Mouse (Mus musculus) induced T-regulatory cell, adult 2 months (primary cell): Measurements from ENCODE around the gene Mad1l1.

Experiments
- DNase-seq: peaks from one replicate; pipeline ENCODE4 v3.0.0-alpha.2; 2012; ENCODE audit warnings: low read depth

The Mad1l1 gene

DNA sequence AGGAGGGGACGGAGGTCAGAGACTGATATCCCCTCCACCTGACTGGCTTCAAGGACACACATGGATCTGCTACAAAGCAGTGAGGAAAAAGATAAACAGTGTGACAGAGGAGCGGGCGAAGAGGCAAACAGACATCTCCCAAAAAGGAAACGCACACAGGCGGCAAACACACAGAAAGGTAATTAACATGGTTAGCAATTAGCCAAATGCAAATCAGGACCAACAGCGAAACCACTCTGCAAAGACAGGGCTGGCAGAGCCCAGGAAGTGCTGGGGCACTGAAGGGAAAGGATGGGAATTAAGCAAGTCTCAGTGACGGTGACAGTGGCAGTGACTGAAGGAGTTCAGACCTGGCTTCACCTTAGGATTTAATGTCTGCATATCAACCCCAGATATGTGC is 187.3 kb downstream of the Mad1l1 start:
- no peak for DNase-seq

DNA sequence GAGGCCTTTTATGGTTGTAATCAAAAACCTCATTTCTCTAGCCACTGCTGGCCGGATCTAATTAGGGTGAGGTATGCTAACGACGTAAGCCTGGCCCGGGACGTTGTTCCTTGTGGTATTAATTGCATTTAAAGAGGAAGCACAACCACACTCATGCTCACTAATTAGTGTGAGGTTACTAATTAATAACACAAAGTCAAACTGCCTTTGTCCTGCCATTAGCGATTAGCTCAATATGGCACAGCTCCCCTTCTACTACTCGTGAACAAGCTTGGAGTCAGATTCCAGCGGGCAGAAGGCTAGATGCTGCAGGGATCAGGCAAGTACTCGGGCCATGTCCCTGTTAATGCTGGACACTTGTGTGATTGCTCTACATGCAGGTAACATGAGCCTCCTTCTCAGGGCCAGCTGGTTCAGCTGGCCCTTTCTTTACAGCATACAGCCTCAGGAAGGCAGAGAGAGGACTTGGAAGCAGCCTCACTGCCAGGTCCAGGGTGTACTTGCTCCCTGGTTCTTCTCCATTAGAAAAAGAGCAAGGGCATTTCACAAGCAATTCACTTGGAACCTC is 192.9 kb downstream of the Mad1l1 start:
- no peak for DNase-seq

DNA sequence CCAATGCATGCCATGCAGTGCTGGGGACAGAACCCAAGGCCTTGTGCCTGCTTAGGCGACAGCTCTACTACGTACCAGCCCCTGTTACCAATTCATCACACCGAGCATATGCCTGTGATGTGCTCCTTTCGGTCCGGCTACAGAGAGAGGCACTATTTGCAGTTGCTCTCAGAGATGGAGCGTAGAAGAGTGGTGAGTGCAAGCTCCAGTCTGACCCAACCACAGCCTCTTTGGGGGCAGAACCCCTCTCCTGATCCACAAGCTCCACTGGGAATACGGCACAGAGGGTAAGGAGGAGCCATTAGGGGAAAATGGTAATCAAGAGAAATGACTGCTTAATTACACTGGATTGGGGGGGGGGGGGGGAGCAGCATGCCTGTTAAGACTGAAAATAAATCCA is 193.4 kb downstream of the Mad1l1 start:
- DNase-seq: no peak

DNA sequence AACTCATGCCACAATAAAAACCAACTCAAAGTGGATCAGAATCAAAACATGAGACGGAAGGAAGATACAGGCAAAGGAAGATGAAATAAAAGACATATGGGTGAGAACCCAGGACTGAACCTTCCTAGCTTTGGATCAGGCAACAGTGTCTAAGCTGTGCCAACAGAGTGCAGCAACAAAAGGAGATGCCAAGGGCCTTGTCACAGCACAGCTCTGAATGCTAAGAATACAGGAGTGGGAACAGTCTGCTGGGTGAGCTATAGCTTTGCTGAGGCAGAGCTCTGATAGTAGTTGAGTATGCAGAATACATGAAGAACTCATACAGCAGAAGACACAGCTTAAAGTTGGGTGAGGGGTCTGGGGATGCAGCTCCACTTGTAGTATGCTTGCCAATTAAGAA is 196.7 kb downstream of the Mad1l1 start:
- DNase-seq: no peak

DNA sequence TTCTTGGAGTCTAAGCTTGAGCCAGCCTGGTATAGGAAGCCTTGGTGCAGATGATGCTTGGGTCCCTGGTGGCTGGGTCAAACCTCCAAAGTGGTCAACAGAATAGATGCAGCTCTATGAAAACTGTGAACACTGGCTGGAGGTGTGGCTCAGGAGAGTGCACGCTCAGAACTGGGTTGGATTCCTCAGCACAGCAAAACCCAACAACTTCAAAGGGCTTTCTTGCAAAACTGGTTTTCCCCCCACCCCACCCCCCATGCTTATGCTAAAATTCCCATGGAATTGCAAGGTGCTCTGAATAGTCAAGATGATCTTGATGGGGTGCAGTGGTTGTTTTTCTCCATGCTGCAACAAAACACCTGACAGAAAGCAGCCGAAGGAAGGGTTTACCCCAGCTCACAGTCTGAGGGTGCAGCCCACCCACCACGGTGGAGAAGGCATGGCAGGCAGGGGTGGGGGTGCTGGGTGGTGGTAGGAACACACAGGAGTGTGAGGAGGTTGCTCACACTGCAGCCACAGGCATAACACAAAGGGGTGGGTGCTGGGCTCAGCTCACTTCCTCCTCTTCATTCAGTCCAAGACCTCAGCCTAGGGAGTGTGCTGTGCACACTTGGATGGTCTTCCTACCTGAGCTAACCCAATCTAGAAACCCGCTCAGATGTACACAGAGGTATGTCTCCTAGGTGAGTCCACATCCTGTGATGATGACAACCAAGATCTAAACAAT is 197.5 kb downstream of the Mad1l1 start:
- no peak for DNase-seq

DNA sequence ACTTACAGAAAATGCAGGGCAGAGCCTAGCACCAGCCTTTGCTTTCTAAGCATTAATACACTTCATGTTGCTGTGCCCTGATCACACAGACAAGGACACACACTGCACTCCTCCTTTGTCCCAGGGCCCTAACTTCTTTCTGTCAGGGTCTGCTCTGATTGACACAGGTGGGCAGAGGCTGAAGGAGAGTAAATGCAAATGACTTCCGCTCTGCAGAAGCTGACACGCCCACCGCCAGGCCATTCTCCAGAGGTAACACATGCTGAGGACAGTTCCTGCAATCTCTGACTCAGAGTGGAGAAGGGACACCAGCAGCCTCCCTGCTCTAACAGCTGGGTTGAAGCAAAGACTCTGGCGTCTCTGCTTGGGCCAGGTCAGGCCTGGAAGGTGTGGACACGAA is 198.2 kb downstream of the Mad1l1 start:
- DNase-seq: no peak

DNA sequence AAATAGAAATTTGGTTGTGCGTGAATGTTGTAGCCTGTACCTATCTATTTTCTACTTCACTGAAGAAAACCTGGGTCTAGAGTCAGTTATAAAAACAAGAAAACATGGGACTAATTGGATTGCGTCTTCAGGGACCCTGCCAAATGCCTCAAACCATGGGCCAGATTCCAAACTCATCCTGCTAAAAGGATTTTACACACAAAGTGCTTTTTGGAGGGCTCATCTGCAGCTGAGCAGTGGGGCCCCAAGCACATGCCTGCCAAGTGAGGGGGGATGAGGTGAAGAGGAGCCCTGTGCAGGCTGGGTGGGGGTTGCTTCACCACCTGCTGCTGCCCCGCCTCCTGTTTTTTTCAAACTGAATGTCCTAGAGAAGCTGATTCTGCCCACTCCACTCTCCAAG is 199.4 kb downstream of the Mad1l1 start:
- no peak for DNase-seq

DNA sequence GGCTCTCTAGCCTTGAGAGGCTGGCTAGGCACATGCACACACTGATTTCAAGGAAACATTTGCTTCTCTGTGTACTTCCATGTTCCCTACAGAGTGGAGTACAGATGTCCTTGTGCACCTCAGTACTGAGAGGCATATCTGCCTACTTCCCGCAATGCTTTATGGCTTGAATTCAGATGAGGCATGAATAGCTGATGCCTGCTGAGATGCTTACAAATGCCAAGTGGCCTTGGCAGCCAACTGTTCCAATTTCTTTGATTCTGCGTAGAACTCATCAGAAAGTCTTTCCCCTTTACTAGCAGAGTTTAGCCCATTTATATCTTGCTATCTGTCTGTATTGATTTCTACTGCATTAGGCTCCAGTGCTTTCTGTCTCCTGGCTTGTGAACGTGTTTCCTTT is 202.4 kb downstream of the Mad1l1 start:
- no peak for DNase-seq

DNA sequence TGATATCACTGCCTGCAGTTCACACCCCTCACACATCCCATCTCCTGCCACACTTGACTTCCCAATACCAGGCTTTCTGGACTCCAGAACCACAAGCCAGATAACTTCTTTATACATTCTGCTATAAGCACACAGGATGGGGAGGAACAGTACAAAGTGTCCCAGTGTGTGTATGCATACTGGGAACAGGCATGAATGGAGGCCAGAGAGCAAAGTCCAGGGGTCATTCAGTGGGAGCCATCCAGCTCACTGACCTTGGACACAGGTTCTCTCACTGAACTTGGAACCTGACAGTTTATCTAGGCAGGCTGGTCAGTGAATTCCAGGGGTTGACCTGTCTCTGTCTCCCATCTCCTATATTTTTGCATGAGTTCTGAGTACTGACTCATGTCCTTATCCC is 203.4 kb downstream of the Mad1l1 start:
- no peak for DNase-seq

DNA sequence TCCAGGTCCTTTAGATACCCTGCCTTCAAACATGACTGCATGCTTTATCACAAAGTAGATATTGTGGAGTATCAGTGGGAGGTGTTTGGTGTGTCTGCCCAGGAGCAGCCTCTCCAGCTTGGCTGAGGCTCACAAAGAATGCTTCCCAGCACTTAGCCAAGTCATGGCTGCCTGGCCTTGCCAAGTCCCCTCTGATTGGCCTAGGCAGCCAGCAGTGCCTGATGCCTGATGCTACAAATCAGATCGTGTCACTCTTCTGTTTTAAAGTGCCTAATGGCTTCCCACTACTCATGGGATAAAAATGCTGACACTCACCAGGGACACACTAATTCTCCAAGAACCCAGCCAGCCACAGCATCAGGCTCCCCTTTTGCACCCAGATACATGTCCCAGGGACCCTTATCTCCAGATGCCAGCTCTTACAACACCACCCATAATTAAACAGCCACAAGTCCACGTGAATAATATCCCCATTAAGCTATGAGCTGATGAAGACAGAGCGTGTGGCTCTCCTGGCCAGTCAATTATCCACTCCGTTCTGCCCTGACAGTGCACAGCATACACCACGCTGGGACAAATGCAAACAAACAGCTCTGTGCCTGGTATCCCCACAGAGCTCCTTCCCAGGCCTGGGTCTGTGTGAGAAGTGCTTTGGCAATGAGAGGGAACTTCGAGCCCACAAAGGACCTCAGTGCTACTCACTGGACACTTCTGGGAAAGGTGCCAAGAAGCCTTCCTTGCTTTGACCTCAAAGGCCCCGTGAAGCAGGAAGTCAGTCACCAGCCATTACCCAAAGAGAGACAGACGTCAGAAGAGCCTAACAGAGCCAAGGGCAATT is 205.7 kb downstream of the Mad1l1 start:
- no peak for DNase-seq

DNA sequence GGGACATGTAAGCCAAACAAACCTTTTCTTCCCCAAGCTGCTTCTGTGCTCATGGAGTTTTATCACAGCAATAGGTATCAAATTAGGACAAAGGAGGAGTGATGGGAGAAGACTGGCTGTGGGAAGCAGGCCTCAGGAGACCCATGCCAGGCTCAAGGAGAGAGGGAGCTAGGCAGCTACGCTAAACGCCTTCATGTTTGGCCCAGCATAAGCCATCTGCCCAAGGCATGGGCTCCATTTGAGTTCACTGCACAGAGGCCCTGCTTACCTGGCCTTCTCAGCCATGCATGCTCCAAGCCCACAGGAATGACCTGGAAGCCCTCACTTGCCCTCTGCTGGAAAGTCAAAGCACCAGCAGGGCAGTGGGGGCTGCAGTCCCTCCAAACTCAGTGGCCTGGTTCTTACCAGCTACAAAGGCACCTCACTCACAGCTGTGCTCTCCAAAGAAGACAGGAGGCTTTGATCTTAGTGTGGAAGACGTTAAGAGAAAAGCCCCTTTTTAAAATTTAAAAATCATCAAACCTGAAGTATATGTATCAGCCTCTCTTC is 206.8 kb downstream of the Mad1l1 start:
- DNase-seq: no peak

DNA sequence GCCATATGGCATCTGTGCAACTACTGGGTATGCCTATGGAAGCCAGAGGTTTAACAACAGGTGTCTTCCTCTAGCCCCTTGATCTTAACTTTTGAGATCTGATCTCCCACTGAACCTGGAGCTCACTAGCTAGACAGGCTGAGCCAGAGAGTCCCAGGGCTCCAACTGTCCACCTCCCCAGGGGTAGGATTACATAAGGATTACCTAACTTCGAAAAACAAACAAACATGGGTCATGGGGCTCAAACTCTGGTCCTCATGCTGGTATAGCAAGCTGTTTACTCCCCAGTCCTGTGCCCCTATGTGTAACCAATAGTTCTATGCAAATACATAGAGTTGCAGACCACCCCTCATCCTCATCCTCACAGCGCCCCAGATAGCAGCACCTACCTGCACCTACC is 208.1 kb downstream of the Mad1l1 start:
- DNase-seq: no peak

DNA sequence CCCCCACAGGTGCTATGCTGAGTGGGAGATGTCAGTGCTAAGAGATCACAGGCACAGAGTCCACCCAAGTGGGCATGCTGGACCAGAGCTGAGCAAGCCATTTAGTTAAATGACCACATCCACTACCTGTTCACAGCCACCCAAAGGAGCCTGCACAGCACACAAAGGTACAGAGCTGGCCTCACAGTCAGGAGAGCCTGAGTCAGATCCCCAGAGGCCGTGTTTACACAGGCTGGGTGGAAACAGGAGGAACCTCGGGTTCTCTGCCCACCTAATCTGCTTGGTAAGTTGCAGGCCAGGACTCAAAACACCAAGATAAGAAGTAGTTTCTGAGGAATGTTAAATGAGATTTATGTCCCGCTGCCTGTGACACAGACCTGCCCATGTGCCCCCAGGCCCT is 211.3 kb downstream of the Mad1l1 start:
- no peak for DNase-seq

DNA sequence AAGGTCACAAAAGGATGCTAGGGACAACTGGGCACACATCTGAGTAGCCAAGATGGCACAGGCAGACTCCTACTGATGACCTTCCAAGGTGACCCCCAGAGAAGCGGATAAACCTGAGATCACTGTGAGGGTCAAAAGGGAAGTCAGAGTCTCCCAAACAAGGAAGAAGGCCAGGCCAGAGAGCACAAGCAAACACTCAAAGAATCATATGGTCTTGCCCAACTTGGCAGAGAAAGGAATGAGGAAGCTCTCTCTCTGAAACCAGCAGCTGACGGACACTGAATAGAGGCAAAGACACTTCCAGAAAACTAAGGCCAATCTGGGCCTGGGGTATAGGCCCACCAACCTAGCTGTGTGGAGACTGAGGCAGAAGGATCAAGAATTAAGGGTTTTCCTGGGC is 213.4 kb downstream of the Mad1l1 start:
- no peak for DNase-seq

DNA sequence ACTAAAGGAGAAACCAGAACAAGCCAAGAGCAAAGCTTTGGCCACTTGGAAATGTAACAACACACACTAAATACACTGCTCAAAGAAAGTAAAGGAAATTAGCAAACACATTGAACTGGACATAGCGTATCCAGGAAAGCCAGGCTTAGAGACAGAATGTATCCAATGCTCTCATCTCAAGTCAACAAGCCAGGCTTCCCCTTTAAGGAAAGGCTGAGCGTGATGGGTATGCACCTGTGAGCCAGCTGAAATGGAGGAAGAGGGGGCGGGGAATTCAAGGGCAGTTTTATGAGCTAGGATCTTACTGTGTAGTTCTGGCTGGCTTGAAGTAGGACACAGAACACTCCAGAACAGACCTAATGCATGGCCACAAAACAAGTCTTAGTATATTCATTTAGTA is 215.3 kb downstream of the Mad1l1 start:
- DNase-seq: no peak

DNA sequence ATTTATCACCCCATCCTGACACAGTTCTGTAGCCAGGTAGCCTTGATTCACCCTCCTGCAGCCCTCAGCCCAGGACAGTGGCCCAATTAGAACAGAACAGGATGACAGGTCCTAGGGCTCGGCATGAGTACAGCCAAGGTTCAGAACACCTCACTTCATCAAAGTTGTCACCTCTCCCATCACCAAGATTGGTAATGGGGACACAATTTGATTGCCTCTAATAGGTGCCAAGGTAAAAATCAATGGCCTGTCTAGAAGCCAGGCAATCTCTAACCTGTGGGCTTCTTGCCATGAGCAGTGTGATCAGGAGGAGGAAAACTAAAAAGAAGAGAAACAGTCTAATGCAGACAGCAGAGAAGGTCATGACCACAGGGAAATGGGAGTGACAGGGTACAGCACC is 216.5 kb downstream of the Mad1l1 start:
- no peak for DNase-seq

DNA sequence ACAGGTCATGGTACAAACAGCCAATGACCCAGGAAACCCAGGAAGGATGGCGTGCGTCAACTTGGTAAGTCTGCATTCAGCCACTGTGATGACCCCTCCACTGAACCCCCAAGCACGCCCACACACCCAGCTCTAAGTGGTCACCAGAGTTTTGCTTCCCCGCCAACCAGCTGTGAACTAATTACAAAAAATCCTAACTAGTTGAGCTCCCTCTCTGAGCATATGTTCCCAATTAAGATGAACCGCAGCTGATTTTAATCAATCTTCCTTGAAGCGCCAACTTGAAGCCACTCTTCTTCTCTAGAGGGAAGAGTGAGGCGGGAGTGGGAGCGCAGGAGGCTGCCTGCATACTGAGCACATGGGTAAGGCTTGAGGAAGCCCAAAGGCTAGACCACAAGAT is 218.6 kb downstream of the Mad1l1 start:
- DNase-seq: no peak

DNA sequence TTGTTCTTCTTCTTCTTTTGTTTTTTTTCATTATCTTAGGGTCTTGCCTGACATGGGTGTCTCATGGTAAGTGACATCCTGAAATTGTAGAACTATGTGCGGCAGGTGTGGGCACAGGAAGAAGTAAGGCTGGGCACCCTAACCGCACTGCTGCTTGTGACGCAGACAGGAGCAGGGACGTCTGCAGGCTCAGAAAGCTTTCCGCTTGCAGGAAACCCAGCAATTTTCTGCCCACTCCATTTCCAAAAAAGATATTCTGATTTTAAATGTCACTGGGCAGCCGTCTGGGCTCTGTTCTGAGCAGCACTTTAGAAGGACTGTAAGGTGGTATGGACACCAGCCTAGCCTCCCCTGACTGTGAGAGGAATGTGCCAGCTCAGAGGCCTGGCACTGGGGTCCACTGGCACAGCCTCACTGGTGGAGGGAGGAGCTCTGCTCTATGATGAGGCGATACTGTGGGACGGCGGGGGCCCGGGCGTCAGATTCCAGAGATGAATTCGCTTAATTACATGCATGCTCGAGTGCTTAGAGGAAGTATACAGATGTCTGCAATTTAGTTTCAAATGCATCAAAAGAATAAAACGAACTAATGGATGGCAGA is 219.8 kb downstream of the Mad1l1 start:
- DNase-seq: peak; percentile 3

DNA sequence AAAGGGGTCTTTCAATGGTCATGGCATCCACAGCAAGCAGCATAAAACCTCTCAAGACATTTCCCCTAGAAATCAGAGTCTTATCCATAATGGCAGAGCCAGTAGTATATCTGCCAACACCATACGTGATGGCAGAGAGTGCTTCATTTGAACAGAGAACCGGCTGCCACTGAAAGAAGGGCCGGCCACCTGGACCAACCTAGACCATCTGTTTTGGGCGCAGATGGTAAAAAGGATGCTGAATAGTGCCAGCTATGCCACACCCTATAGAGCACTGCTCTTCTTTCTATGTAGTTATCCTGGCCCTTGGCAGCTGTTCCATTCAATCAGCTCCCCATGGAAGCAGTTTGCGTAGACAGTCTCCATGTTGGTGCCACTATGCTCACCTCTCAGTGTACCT is 222.6 kb downstream of the Mad1l1 start:
- DNase-seq: no peak

DNA sequence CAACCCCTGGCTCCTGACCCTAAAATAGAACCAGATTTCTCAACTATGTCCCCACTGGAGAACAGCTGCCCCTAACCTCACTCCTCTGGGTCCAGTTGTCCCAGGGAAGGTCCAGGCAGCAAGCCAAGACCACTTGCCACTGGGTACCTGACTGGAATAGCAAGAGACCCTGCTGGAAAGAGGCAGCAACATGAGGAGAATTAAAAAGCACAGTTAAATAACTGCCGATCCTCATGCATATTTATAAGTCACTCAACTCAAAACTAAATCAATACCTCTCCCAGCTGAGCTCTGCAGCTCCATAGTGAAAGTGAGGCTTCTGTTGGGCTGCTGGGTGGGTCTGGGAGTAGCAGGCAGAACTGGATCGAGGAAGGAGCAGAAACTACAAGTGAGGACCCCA is 226.1 kb downstream of the Mad1l1 start:
- DNase-seq: no peak

DNA sequence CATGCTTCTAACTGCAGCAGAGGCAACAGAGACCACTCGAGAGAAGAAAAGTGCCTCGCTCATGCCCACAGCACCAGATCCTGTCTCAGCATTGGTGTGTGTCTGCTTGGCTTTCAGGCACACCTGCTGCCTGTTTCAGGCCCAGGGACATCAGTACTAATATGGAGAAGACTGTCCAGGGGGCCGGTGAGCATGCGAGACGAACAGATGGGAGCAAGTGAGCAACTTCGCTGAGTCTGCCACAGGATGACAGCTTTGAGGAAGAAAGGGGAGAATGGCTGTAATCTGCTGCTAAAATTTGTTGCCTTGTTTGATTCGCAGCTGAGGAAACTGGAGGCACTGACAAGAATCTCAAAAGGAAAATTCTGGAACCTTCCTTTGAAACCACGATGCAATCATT is 227.9 kb downstream of the Mad1l1 start:
- DNase-seq: no peak

DNA sequence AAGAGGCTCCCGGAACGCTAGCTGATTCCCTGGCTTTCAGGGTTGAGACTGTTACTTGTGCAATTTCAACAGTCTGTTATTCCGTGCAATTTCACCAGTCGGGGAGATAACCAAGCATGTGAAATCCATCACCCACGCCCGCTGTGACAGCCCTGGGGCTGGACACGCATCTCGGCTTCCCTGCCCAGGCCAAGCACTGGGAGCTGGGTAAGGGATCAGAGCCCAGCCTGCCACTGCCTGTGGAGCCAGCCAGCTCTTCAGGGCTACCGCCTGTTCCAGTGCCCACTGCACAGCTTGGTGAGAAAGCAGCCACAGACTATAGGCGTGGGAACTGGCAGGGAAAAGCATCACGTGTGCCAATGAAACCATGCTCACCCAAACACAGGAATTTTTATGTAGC is 229.8 kb downstream of the Mad1l1 start:
- DNase-seq: no peak

DNA sequence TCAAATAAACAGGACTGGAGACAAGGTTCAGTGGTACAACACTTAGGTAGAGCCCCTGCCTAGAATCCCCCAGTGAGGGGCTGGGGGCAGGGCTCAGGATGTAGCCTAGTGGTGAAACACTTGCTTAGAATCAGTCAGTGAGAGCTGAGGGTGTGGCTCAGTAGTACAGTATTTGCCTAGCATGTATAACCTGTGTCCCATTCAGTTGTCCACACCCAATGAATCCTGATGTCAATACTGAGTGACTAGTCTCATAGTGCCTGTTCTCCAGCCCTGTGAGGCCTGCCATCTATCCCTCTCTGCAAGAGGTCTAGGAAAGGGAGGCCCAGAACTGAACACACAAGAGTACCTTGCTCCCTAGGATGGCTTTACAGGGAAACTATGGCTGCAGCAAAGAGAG is 232.1 kb downstream of the Mad1l1 start:
- no peak for DNase-seq
